Mouse (Mus musculus) testis, adult 2 months (tissue): ENCODE results near the gene Gsg1l.

ENCODE experiments used
- CTCF ChIP-seq: fragments of 200-500 bp; IDR thresholded peaks from 2 replicates; pipeline ENCODE4 v1.5.1; 2012; ENCODE audit warnings: low read depth, mild to moderate bottlenecking, inconsistent platforms, low read length, moderate library complexity; ENCODE audit not compliant: control insufficient read depth, insufficient read depth, insufficient replicate concordance
- POLR2A ChIP-seq: fragments of 200-500 bp; IDR thresholded peaks from 2 replicates; pipeline ENCODE4 v1.6.1; 2012; ENCODE audit warnings: low read depth, mild to moderate bottlenecking, inconsistent platforms, low read length, moderate library complexity; ENCODE audit not compliant: control insufficient read depth

- no peak for TF ChIP-seq POLR2A
- no peak for TF ChIP-seq CTCF
These were observed 11.9 kb downstream of the Gsg1l start for GRCm38 (mm10) chr7:126070321-126070720.
